Mouse (Mus musculus) G1E (cell line): ENCODE results near the gene Cacna1i.

Experiments used
- CTCF ChIP-seq: IDR thresholded peaks from 2 replicates; pipeline ENCODE4 v1.5.1; 2012; ENCODE audit warnings: low read depth, low read length, inconsistent platforms, mixed read lengths
- GATA1 ChIP-seq: IDR thresholded peaks from 2 replicates; pipeline ENCODE4 v1.6.1; 2012; ENCODE audit warnings: borderline replicate concordance, low read length, inconsistent platforms, mixed read lengths

DNA sequence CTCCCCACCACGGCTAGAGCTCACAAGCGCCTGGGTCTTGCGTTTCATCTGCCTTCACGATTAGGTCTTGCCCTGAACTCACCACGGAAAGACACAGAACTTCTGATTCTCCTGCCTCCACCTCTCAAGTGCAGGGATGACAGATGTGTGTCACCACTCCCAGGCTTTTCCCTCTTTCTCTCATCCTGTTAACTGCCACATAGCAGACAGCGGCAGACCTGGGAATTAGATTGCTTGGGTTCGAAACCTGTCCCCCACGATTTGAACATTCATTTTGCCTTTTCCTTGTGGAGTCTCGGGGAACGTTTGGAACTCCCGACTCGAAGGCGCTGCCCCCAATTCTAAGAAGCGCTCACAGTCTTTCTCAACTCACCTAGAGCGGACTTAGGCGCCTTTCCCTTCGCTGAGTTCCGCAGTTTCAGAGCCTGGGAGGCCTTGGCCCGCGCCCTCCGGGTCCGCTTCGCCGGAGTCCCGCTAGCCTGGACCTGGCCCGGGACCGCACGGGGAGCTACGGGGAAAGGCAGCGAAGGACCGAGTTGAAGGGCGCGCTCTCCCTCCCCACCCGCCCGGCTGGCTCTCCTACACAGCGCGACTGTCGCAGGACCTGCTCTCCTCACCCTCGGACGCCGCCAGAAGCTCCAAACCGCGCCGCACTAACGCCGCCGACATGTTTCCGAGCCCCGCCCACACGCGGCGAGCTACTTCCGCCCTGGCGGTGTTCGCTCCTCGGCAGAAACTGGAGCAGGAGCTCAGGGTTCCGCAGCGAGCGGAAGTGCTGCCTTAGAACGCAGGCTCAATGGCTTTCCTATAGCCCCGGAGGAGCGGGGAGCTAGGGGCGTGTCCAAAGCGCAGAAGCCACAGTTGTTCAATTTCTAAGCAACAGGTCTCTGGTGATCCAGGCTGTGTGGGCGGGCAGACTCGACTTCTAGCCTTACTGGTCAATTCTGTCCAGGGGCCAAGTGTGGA, 23.1 kb upstream of the Cacna1i start, which contains the start of gene Rps19bp1:
- TF ChIP-seq CTCF: no peak
- no peak for TF ChIP-seq GATA1
